Mouse (Mus musculus): Measurements from ENCODE around the gene Slc5a2.

DNA sequence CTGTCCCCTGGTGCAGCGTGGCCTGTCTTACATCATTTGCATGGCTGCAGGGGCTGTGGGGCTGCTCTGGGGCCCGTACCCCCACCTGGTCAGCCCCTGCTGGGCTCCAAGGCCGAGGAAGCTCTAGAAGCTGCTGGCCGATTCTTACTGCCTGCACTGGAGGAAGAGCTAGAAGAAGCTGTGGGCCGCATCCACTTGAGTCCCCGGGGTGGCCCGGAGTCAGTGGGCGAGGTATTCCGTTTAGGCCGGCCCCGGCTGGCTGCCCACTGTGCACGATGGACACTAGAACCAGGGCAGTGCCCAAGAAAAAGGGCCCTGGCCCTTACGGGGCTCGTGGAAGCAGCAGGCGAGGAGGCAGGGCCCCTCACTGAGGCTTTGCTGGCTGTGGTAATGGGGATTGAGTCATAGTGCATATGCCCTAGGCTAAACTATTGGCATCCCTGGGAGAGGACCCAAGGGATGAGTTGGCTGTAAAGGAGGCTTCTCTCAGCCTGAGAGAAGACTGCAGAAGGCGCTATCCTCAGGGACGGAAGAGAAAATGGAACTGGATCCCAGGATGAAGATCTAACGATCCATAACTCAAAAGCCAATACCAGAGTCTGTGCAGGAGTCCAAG is 20.9 kb upstream of the Slc5a2 start:
- TF ChIP-seq CTCF (IDR thresholded peaks at IDR 0.05) (no peak), EP300 (IDR thresholded peaks at IDR 0.05) (no peak)
